Mouse (Mus musculus) brain, embryonic 14.5 days (tissue): ENCODE measurements at regions not wholly inside any gene's neighbourhood (a gene's known extent, or its start where the extent isn't known, plus 50 kb on each side); places are given as distances from the start of the nearest gene placed in this dataset.

Source experiments
- CTCF ChIP-seq: fragments of 200-500 bp; IDR thresholded peaks from 2 replicates; pipeline ENCODE4 v1.5.1; 2012; ENCODE audit warnings: inconsistent platforms, mild to moderate bottlenecking, moderate library complexity, borderline replicate concordance; ENCODE audit not compliant: insufficient read depth, insufficient read length; ENCODE audit errors: extremely low read depth
- POLR2A ChIP-seq: fragments of 200-500 bp; IDR thresholded peaks from 2 replicates; pipeline ENCODE4 v1.6.1; 2012; ENCODE audit warnings: mild to moderate bottlenecking, inconsistent platforms, borderline replicate concordance; ENCODE audit not compliant: poor library complexity, insufficient read depth, insufficient read length, severe bottlenecking; ENCODE audit errors: extremely low read depth

DNA sequence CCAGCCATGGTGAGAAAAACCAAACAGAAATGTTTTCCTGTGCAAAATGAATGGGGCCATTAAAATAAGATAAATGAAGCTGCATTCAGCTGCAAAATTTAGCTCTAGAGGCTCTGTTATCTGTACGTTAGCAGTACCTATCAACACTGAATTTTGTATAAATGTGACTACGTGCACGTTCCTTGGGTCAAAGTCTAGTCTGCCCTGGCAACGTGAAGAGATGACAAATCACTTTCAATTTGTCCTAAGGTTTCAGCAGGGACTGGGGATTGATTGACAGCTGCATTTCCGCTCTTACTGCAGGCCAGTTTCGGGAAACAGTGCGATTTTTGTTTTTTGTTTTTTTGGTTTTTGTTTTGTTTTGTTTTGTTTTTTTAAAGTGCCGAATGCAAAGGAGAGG lies 246.1 kb upstream of the Fn1 start:
- TF ChIP-seq CTCF (no peak), POLR2A (no peak)
